Mouse (Mus musculus) CH12.LX (cell line): ENCODE data around the gene Ttc30a1. TPM values are rescaled to one million over a fixed set of nuclear protein-coding genes. Genes with fewer than 3 reads are reported as not detected.
"Not testable (repeated sequence)": the region's sequence is repeated elsewhere in the genome, so short reads cannot be mapped to it uniquely, and the experiment has no call there.

Experiments
- DNase-seq: peaks from one replicate; pipeline ENCODE4 v3.0.0-alpha.2; 2013; ENCODE audit errors: extremely low read depth
- H3K27ac ChIP-seq: 2 replicates; pipeline ENCODE4 v1.5.1; 2012; ENCODE audit warnings: low read depth, mild to moderate bottlenecking, control low read depth, moderate library complexity; ENCODE audit not compliant: insufficient read depth
- H3K27me3 ChIP-seq: replicated peaks from 2 replicates; pipeline ENCODE3; 2012; ENCODE audit warnings: inconsistent platforms
- H3K36me3 ChIP-seq, 2 experiments: replicated peaks in 1 of 2; 2 replicates each; pipeline versions ENCODE3 to v1.6.1; 2012; ENCODE audit warnings: inconsistent platforms in 1 of 2, low read length in 1 of 2, mild to moderate bottlenecking in 1 of 2, mixed read lengths in 1 of 2, moderate library complexity in 1 of 2; ENCODE audit not compliant: control insufficient read depth in 1 of 2, insufficient read depth in 1 of 2
- H3K4me1 ChIP-seq, 2 experiments: 2 replicates each; pipeline ENCODE4 v1.6.1; 2012; ENCODE audit warnings: inconsistent platforms in 1 of 2, moderate library complexity in 1 of 2; ENCODE audit not compliant: insufficient read depth in 2 of 2, control insufficient read depth in 1 of 2
- H3K4me2 ChIP-seq: 2 replicates; pipeline ENCODE4 v1.6.1; 2012; ENCODE audit warnings: low read depth, mild to moderate bottlenecking, control low read depth; ENCODE audit not compliant: poor library complexity, insufficient read depth, severe bottlenecking
- H3K4me3 ChIP-seq, 3 experiments: fragments of 150-350 bp in 1 of 3; sonication (generic) in 1 of 3; replicated peaks in 1 of 3; 2 replicates each; pipeline versions ENCODE3 to v1.5.1; 2011 to 2012; ENCODE audit warnings: low read depth in 2 of 3, low read length in 2 of 3, mild to moderate bottlenecking in 2 of 3, moderate library complexity in 2 of 3, control low read depth in 1 of 3, improper control_type of control experiment in 1 of 3, inconsistent platforms in 1 of 3, mixed read lengths in 1 of 3; ENCODE audit not compliant: poor library complexity in 1 of 3
- H3K79me2 ChIP-seq: replicated peaks from 2 replicates; pipeline ENCODE4 v1.6.1; 2012; ENCODE audit warnings: mild to moderate bottlenecking, moderate library complexity; ENCODE audit not compliant: control insufficient read depth, poor library complexity, insufficient read depth, severe bottlenecking; ENCODE audit errors: extremely low read depth
- H3K9ac ChIP-seq: 2 replicates; pipeline ENCODE4 v1.6.1; 2012; ENCODE audit warnings: low read depth, mild to moderate bottlenecking, control low read depth, moderate library complexity; ENCODE audit not compliant: insufficient read depth
- H3K9me3 ChIP-seq: replicated peaks from 2 replicates; pipeline ENCODE3; 2012; ENCODE audit warnings: low read length, inconsistent platforms, mixed read lengths
- ELF1 ChIP-seq: IDR thresholded peaks from 2 replicates; pipeline ENCODE4 v1.6.1; 2014; ENCODE audit warnings: low read depth, mild to moderate bottlenecking, inconsistent platforms, low read length, improper control_type of control experiment
- GABPA ChIP-seq: IDR thresholded peaks from 2 replicates; pipeline ENCODE4 v1.6.1; 2012; ENCODE audit warnings: low read depth, low read length, improper control_type of control experiment, inconsistent platforms; ENCODE audit not compliant: insufficient replicate concordance
- HCFC1 ChIP-seq: IDR thresholded peaks from 2 replicates; pipeline ENCODE4 v1.6.1; 2012; ENCODE audit warnings: low read depth, mild to moderate bottlenecking, inconsistent platforms, low read length, improper control_type of control experiment
- KAT2A ChIP-seq: IDR thresholded peaks from 2 replicates; pipeline ENCODE4 v1.6.1; 2012; ENCODE audit warnings: low read length, improper control_type of control experiment, inconsistent platforms; ENCODE audit not compliant: insufficient replicate concordance
- TBP ChIP-seq: conservative IDR thresholded peaks from 2 replicates; pipeline ENCODE4 v1.6.1; 2011; ENCODE audit warnings: low read depth, low read length, improper control_type of control experiment
- dilution Hi-C: fragments of 300-500 bp; cut with MboI; formaldehyde crosslinking; loops from 2 replicates; pipeline ENCODE4 v1.14.3; 2020; ENCODE audit warnings: low sequenced_read_pairs; ENCODE audit not compliant: extremely low pct_unique_long_range_greater_than_20kb, extremely low pct_ligation_motif_present
- in situ Hi-C: fragments of 300-500 bp; cut with MboI; formaldehyde crosslinking; loops from 3 replicates; pipeline ENCODE4 v1.14.3; 2019; ENCODE audit warnings: low sequenced_read_pairs, low pct_ligation_motif_present, low pct_unique_long_range_greater_than_20kb, mixed read lengths
- polyA plus RNA-seq: library from polyadenylated mRNA; unstranded; fragments of >175 nt; gene quantifications from 2 replicates; pipeline ENCODE4 v1.2.1, GENCODE M21; 2012; ENCODE audit warnings: low read depth; ENCODE audit not compliant: insufficient read length
- total RNA-seq, 2 experiments: library from RNA; depleted of rRNA; stranded (reverse); fragments of 300-350 nt in 1 of 2; fragments of >200 nt in 1 of 2; gene quantifications; 2 replicates each; pipeline ENCODE4 v1.2.3; 2012 to 2014

Ttc30a1 gene
- total and polyA plus RNA-seq, 3 experiments: not detected

DNA sequence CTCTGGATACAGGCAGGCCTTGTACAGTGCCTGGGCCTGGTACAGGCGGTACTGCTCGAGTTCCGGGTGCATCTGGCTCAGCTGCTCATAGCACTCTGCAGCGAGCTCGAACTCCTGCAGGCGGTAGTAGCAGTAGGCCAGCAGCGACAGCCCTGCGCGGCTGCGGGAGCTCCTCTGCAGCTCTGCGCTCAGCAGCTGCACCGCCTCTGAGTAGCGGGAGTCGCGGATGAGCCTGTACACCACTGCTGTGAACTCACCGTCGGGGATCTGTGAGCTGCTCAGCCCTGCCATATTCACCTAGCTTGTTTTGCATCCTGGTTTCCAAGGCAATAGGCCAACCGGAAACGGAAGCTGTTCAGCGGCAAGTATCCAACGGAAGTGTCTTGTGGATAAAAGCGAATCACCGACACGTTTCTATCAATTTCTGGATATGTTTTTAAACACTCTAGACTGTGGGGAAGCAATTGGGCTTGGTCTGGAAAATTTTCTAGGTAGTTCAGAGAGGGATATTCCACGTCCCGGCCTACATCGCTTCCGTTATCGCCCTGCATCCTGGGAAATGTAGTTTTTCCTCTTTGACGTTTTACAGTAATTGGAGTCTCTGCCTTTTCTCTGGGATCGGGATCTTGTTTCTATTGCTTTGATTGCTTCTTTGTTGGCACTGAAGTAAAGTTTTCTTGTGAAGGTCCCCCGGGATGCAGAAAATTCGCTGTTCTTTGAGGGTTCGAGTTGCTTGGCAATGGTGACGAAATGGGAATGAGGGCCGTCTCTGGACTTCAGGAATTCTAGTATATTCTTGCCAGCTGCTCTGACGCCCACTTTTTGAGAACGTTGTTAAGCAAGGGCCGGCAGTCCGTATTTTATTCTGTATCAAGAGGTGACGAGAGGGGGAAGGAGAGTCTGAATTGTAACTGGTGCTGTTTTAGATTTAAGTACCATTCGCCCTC is 43.4 kb downstream of the Ttc30a1 start, which contains the start of gene Ttc30b:
Gene Ttc30b, minus strand, starts transcription at position 469 of the 947 bp plus-strand sequence.
- Histone ChIP-seq H3K27ac (no peak within 1 kb of the TSS), H3K79me2 (no peaks in the 10 kb centered on the region), H3K9ac (no peak within 1 kb of the TSS)
- 0 out of 2 replicates have a peak, but pooled peaks have one; percentile 22 for TF ChIP-seq TBP
- TF ChIP-seq KAT2A: peak; percentile 67; the same call in 1 of the 2 replicates
- TF ChIP-seq GABPA: no peak
- peak; percentile 73 for TF ChIP-seq ELF1
- peak; percentile 92 for TF ChIP-seq HCFC1
- TF ChIP-seq, all 38 proteins: peak for 4
- H3K36me3 ChIP-seq: no peaks in the 10 kb centered on the region
- peak within 1 kb of the TSS; percentile 53 to 64 (median 54) for H3K4me3 ChIP-seq
- no peaks in the 10 kb centered on the region for H3K9me3 ChIP-seq
- no peak within 1 kb of the TSS for H3K4me2 ChIP-seq
- peaks cover 0 to 9% of the 10 kb centered on the region in 2 experiments; a peak in 2 of 4 replicates for H3K4me1 ChIP-seq
- H3K27me3 ChIP-seq: no peaks in the 10 kb centered on the region
- DNase-seq: peak; percentile 81
- in situ Hi-C loops (no loop called here), dilution Hi-C loops (no loop called here)

GRCm38 (mm10) chr2:75937520-75938116 is 44.1 kb downstream of the Ttc30a1 start:
- H3K36me3 ChIP-seq, H3K79me2 ChIP-seq, H3K27ac ChIP-seq, H3K9me3 ChIP-seq, H3K9ac ChIP-seq, H3K4me2 ChIP-seq, DNase-seq, dilution Hi-C loops, in situ Hi-C loops, H3K4me1 ChIP-seq, H3K27me3 ChIP-seq: not testable (repeated sequence)
- peak overlapping the region in 2 of 3 experiments; percentile 34 to 54 for H3K4me3 ChIP-seq

- H3K4me3 ChIP-seq, H3K4me2 ChIP-seq, H3K9ac ChIP-seq, H3K27ac ChIP-seq, H3K79me2 ChIP-seq, DNase-seq, dilution Hi-C loops, H3K9me3 ChIP-seq, in situ Hi-C loops, H3K36me3 ChIP-seq, H3K4me1 ChIP-seq, H3K27me3 ChIP-seq: not testable (repeated sequence)
Measured at GRCm38 (mm10) chr2:75936685-75937084, 45.1 kb downstream of the Ttc30a1 start.
